In the genomic region with DNA sequence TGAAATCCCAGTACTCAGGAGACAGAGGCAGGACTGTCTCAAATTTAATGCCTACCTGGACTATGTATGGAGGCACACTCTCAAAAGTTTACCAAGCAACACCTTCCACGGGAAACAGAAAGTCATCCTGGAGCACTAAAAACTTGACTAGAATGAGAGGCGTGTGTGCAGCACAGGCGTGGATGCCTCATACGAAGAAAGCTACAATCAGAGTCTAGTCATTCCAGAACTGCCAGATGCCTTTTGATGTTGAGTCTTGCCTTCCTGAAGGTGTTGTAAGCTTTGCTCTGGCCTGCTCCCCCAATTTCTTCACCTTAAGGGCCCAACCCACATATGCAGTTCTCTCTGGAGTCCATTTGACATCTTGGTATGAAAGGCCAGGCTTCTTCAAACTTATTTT, we compare ENCODE assay signal across 19 mouse cellular contexts.
DNase-seq lines count a peak whose midpoint lies in the region; ATAC-seq lines count a peak whose summit lies in the region.
"Had no signal": no experiment of that assay in that cellular context is flagged by ENCODE, and none has a peak within 500 bp of the region (broad histone marks: within the 10 kb centered on the region; RNA-seq: fewer than 3 reads in every experiment).

No protein-coding gene starts in this region.

- peak; percentile 54 for DNase-seq in CD4-positive helper T cell, adult 2 months (ENCODE audit: low read depth, low spot score)
- peak; percentile 26 for DNase-seq in CD4-positive, CD25-positive, alpha-beta regulatory T cell, adult 2 months (ENCODE audit: low read depth, low spot score)
- no peak for DNase-seq in right cerebral cortex, adult 2 months (ENCODE audit: low spot score in 2 of 2)
- no peak for DNase-seq in left cerebral cortex, postnatal 10 days (ENCODE audit: extremely low spot score in 1 of 2, low spot score in 2 of 2)
- DNase-seq in thymus, adult 18-20 months = no peak
- DNase-seq: adrenal gland, postnatal 10 days; adrenal gland, postnatal 36 days; cerebellum, adult 18-20 months; cerebellum, adult 9-10 months; cerebellum, postnatal 14 days; gastrocnemius, postnatal 14 days; heart, adult 2 months; heart, postnatal 14 days; heart, postnatal 4 days had no signal

- intact Hi-C loops in left cerebral cortex, postnatal 10 days (cut with DNase I) = no loop called here

- ATAC-seq in activated CD4-positive, CD25-positive, alpha-beta regulatory T cell, adult 4 months = peak; percentile 6
- ATAC-seq: forebrain, embryonic 13.5 days; forebrain, embryonic 16.5 days; hindbrain, postnatal 0 days; intestine, embryonic 15.5 days had no signal

Comparison
In these comparisons a context has a peak if more than half of its experiments do, and no peak if none do; other contexts are left out.
1. DNase-seq: peak in CD4-positive helper T cell, adult 2 months (single experiment) and CD4-positive, CD25-positive, alpha-beta regulatory T cell, adult 2 months (single experiment); none in right cerebral cortex, adult 2 months (0 of 2), left cerebral cortex, postnatal 10 days (0 of 2) and thymus, adult 18-20 months (0 of 2).